Mouse (Mus musculus) testis, postnatal 10 days (tissue): ENCODE results near the gene Atf6b.

ENCODE experiments used
- DNase-seq: peaks from one replicate; pipeline ENCODE4 v3.0.0; 2021; ENCODE audit warnings: low spot score

Atf6b gene

GRCm38 (mm10) chr17:34646906-34647787 lies at the start of gene Atf6b:
TSS of gene Atf6b (plus strand) at chr17:34647146.
- DNase-seq: peak; percentile 89

DNA sequence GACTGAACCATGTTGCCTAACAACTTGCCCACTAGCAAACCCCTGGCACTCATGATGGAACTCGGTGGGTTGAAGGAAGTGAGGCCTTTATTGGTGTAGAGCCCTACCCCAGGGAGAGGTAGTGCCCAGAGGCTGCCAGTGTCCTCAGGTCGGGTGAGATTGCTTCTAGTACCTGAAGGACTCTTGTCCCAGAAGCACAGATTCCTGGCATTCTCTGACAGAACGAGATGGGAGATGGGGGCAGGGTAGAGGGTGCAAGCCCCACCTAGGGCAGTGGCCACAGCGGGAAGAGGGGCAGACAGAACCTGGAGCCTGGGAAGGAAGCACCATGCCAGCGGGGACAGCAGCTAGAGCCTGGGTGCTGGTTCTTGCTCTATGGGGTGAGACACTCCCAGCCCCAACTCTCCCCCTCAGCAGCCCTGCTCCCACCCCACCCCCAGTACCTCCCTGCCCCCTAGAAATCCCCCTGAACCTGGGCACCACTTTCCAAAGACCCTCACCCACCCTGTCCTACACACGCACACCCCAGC lies 49.3 kb upstream of the Atf6b start, which contains the start of gene Ager:
Gene Ager (plus strand): TSS at position 297 of the 530 bp plus-strand sequence.
- no peak for DNase-seq

- no peak for DNase-seq
Measured at GRCm38 (mm10) chr17:34599891-34600290, 47.1 kb upstream of the Atf6b start.

- DNase-seq: no peak
Measured at GRCm38 (mm10) chr17:34601796-34602195, 45.1 kb upstream of the Atf6b start.

GRCm38 (mm10) chr17:34603375-34604060 lies 43.4 kb upstream of the Atf6b start, which contains the start of gene Rnf5:
TSS of gene Rnf5 (minus strand) at chr17:34603690.
- DNase-seq: peak; percentile 98

DNA sequence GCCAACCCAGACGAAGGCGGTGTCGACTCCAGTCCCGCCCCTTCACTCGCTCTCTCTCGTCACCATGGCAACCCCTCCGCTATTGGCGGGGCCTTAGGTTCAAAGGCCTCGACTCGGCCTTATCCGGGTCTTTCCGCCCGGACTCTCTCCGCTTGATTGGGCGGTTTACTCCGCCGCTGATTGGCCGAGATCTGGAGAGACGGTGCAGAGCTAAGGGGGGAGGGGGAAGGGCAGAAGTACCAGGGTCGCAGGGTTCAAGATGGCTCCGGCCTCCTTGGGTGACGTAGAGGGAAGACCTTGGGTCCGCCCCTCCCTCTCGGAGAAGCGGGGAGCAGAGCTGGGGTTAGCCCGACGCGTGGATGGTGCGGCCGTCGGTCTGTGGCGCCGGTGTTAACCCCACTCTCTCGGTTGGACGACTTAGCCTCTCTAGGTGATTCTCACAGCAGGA lies 42.9 kb upstream of the Atf6b start, which contains the start of gene Agpat1:
Gene Agpat1 (plus strand): TSS at position 202 of the 448 bp plus-strand sequence.
- peak; percentile 98 for DNase-seq

- DNase-seq: peak; percentile 64
Measured at GRCm38 (mm10) chr17:34604511-34605237, 42.3 kb upstream of the Atf6b start.

GRCm38 (mm10) chr17:34605609-34606008 lies 41.3 kb upstream of the Atf6b start:
- DNase-seq: peak; percentile 98

DNA sequence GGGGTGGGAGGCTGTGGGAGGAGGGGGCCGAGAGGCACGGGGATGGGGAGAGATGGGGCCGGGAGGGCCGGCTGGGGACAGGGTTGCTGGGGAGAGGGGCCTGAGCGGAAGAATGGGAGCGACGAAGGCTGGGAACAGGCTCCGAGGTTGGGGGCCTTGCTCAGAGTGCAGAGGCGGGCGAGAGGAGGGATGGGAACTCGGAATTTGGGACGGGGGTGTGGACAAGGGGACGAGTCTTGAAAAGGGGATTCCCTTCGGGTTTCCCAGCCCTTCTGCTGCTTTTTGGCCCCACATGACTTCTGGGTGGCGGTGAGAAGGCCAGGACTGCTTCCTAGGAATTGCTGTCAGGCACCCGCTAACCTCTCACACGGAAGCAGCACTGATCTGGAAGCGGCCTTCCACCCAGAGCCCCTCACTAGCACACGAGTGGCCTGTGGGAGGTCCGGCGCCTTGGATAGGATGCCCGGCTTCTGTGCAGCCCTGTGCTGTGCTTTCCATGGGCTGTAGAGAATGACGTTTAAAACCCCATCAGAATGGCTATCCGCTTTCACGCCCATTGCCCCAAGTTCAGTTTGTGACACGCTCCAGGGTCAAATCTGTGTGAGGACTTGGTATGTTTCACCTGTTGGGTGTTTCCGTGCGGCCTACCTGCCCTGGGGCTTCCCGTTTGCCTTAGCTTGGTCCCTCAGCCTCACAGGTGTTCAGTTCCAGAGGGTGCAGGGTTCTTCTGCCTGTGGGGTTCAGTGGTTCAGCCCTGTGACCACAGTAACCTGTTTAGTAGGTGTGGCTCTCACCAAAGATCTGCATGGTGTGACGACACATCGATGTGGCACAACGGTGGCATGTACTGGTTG lies 40.5 kb upstream of the Atf6b start:
- DNase-seq: peak; percentile 64

- peak; percentile 74 for DNase-seq
Measured at GRCm38 (mm10) chr17:34607997-34608396, 38.9 kb upstream of the Atf6b start.

GRCm38 (mm10) chr17:34611050-34611449 lies 35.9 kb upstream of the Atf6b start:
- DNase-seq: no peak

DNA sequence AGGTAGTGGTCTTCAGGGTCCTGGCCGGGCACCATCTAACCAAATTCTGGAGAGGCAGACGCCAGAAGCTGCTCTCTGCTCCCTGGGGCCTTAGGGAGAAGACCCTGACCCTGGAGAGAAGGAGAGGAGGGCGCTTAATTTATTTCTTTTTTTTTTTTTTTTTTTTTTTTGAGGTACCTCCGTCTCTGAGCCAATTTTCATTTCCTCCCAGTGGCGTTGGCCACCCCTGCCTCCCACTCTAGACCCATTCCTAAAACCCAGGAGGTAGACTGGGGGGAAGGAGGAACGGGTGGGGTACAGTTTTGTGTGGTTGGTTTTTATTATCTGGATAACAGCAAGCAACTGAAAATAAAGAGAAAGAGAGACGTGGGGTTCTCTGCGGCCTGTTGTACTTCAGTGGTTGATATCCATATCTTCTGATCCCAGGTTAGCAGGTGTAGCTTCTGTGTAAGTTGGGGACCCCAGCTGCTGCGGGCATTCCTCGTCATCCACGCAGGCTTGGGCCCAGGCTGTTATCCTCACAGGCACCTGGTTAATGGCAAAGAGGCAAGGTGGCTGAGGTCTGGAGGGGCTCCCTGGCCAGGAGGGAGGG lies 33.8 kb upstream of the Atf6b start:
- DNase-seq: no peak

GRCm38 (mm10) chr17:34613830-34614229 lies 33.1 kb upstream of the Atf6b start:
- no peak for DNase-seq

DNA sequence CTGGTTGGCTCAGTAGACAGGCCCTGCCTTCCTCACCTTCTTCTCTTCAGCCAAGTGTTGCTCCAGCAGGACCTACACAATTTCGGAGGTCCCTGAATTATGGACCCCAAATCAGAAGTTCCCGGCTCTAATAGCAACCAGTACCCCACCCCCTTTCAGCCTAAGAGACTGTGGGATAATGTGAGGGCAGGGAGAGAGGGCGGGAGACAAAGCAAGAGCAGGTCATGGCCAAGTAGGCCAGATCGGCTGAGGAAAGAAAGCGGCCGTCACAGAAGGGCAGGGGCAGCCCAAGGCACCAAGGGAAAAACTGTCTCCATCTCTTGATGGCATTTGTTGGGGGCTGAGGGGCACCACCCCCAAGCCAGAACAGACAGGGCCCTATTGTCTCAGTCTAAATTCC lies 31.1 kb upstream of the Atf6b start, which contains the start of gene Egfl8:
Gene Egfl8 (minus strand): TSS at position 101 of the 400 bp plus-strand sequence.
- no peak for DNase-seq

- DNase-seq: no peak
Measured at GRCm38 (mm10) chr17:34618999-34619398, 27.9 kb upstream of the Atf6b start.

DNA sequence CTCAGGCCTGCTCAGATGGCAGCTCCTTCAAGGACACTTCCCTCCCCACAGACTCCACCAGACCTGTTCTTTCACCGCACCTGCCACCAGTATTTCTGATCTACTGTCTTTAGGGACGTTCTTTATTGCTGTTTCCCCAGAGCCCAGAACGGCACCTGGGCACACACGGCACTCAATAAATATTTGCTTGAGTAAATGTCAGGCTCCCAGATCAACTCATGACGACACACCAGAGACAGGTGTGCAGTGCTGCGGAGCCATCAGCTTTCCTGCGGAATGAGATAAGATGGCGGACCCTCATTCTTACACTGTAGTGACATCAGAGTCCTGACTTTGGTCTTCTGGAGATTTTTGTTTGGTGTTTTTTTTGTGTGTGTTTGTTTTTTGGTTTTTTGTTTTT lies 25.9 kb upstream of the Atf6b start:
- no peak for DNase-seq

DNA sequence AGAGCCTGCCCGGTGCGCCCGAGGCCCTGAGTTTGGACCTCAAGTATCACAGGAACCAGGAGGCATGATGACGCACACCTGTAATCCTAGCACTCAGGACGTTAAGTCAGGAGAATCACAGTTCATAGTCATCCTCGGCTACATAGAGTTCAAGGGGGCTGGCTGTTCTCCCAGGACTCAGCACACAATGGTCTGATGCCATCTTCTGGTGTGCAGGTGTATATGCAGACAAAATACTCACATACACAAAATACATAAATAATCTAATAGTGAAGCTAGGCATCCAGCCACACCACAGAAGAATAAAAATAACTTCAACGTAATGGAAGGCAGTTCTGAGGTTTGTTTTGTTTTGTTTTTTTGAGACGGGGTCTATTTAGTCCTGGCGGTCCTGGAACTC lies 23.8 kb upstream of the Atf6b start:
- no peak for DNase-seq

GRCm38 (mm10) chr17:34624981-34625380 lies 22.0 kb upstream of the Atf6b start:
- DNase-seq: no peak

DNA sequence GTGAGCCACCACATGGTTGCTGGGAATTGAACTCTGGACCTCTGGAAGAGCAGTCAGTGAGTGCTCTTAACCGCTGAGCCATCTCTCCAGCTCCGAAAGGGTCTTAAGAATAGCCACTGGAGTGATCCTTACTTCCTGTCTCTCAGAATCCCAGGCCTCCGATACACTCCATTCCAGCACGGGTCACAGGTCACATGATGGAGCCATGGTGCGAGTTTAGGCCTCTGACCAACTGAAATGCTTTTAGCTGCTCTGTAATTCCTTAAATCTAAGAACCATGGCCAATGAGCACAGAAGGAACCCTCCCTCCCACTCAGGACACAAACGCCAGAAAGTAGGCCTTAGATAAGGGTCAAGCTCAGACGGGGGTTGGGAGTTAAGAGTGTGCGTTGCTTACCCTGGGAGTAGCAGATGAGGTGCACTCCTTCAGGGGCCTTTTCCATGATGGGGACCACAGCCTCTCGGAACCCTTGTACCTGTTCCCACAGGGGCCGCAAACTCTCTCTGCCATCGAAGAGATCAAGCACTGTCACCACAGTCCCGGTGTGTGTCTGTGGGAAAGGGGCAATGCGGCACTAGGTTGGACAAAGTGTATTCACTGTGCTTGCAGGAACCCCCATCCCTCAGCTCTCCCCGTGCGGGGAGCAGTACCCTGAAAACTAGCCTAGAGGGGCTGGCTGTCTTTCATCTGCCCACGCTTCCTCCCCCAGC lies 20.7 kb upstream of the Atf6b start:
- peak; percentile 46 for DNase-seq

GRCm38 (mm10) chr17:34626773-34627092 lies 20.2 kb upstream of the Atf6b start:
- DNase-seq: peak; percentile 55
